Mouse (Mus musculus) embryonic facial prominence, embryonic 12.5 days (tissue): Measurements from ENCODE around the gene Hist1h2af. TPM values are rescaled to one million over a fixed set of nuclear protein-coding genes. Genes with fewer than 3 reads are reported as not detected.

ENCODE experiments used
- ATAC-seq: fragments of 200-750 bp; cut with Nextera tagmentation; 2 replicates; pipeline ENCODE4 v1.8.0; 2017; ENCODE audit not compliant: insufficient number of reproducible peaks, insufficient read depth, low FRiP score, low TSS enrichment
- H3K27ac ChIP-seq: fragments of 300-500 bp; sonication (generic); 2 replicates; pipeline ENCODE4 v1.5.1; 2016; ENCODE audit warnings: mild to moderate bottlenecking
- H3K27me3 ChIP-seq: fragments of 300-500 bp; sonication (generic); 2 replicates; pipeline ENCODE4 v1.6.1; 2016; ENCODE audit warnings: mild to moderate bottlenecking, moderate library complexity
- H3K36me3 ChIP-seq: fragments of 300-500 bp; sonication (generic); 2 replicates; pipeline ENCODE4 v1.6.1; 2016; ENCODE audit warnings: mild to moderate bottlenecking
- H3K4me1 ChIP-seq: fragments of 300-500 bp; sonication (generic); 2 replicates; pipeline ENCODE4 v1.6.1; 2016
- H3K4me2 ChIP-seq: fragments of 300-500 bp; sonication (generic); replicated peaks from 2 replicates; pipeline ENCODE4 v1.6.1; 2016; ENCODE audit warnings: mild to moderate bottlenecking, moderate library complexity
- H3K4me3 ChIP-seq: fragments of 300-500 bp; sonication (generic); 2 replicates; pipeline ENCODE4 v1.5.1; 2016; ENCODE audit warnings: mild to moderate bottlenecking
- H3K9ac ChIP-seq: fragments of 300-500 bp; sonication (generic); 2 replicates; pipeline ENCODE4 v1.6.1; 2016; ENCODE audit warnings: mild to moderate bottlenecking, moderate library complexity
- H3K9me3 ChIP-seq: fragments of 300-500 bp; sonication (generic); 2 replicates; pipeline ENCODE4 v1.6.1; 2016; ENCODE audit warnings: mild to moderate bottlenecking, moderate library complexity
- WGBS: fragments of 180-500 bp; shearing (Covaris S2); methylation state at CpG from one replicate; pipeline ENCODE4 v1.1.7; 2016; 5-methylcytosine and 5-hydroxymethylcytosine counted together
- polyA plus RNA-seq: library from polyadenylated mRNA; unstranded; fragments of >200 nt; fragmentation: Nextera tagmentation; extraction: Ambion mirVana; gene quantifications from 2 replicates; pipeline ENCODE4 v1.2.1, GENCODE M21; 2016

Gene Hist1h2af
- polyA plus RNA-seq, 1 experiment from 2014 or later, result 10.7 TPM

DNA sequence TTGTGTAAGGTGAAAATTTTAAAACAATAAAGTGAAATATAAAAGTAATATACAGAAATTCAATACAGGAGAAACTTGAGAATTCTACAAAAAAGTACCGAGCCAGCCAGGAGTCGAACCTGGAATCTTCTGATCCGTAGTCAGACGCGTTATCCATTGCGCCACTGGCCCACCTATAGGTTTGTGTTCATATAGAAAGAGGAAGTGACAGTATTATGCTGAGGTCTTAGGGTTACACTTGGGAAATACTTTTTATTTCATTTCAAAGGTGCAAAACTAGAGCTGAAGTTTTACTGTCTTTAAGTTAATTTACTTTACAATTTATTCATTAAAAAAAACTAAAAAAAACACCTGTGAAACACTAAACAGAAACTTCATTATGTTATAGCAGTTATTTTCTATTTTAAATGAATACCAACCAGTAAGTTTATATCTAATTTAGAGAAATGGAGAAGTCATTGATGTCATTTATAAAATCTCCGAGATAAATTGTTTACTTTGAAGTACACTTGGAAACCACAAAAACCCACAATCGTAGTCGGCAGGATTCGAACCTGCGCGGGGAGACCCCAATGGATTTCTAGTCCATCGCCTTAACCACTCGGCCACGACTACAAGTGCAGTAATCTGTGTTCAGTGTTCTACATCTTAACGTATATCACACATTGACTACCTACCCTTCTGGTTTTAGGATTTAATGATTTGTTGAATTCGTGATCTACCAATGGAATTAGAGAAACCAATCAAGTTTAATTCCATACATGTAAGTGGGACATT lies 33.1 kb upstream of the Hist1h2af start:
- H3K4me1 ChIP-seq, result peaks cover 12% of the 10 kb centered on the region
- no peak overlapping the region for H3K27ac ChIP-seq
- no peak overlapping the region for H3K9ac ChIP-seq
- H3K4me3 ChIP-seq, result 0 out of 2 replicates have a peak overlapping the region, but pooled peaks have one; percentile 15
- no peak for ATAC-seq
- no peaks in the 10 kb centered on the region for H3K27me3 ChIP-seq
- no peaks in the 10 kb centered on the region for H3K36me3 ChIP-seq
- 1% methylated on average over 17 of the region's 17 CpGs for WGBS
- peak overlapping the region; percentile 41 for H3K4me2 ChIP-seq
- no peaks in the 10 kb centered on the region for H3K9me3 ChIP-seq

DNA sequence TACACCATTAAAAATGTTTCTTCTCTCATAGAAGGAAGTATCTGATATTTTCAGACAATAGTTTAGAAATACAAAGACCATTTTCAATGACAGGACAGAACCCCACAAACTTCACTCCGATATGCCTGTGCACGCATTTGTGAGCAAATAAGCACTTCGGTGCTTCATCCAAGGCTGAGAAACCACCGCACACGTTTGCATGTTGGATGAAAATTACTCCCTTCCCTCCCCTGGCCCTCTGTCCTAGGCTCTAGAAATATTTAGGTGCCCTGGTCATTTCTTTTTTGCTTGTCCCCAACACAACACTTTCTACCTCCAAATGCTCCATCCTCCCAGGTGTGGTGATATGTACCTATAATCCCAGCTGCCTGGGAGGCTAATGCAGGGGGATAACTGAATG lies 32.2 kb upstream of the Hist1h2af start:
- 21% methylated on average over 5 of the region's 5 CpGs for WGBS
- Histone ChIP-seq H3K27ac (no peak overlapping the region), H3K4me3 (no peak overlapping the region), H3K36me3 (no peaks in the 10 kb centered on the region), H3K9ac (no peak overlapping the region), H3K9me3 (no peaks in the 10 kb centered on the region), H3K4me1 (peaks cover 16% of the 10 kb centered on the region), H3K4me2 (peak overlapping the region; percentile 41), H3K27me3 (no peaks in the 10 kb centered on the region)
- ATAC-seq, result no peak

DNA sequence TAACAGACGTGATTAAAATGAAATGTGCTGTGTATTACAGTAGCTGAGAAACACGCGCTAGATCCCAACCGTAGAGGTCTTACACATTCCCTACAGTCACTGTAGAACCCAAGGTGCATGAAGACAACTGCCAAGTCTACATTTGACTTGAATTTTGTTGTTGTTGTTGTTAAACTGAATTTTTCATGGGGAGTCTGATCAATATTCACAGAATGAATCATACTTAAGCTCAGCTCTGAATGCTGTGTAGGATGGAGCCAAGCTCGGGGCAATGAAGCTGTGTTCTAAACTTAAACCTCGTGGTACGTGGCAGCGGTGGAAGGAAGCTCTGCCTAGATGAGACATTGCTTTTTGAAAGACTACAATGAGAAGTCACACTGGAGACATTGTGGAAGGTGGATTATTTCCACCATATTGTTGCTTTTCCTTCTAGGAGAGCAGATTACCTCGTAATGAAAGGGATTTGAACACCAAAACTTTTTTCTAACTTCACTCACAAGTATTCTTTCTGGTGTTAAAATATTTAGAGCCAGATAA lies 31.6 kb upstream of the Hist1h2af start:
- Histone ChIP-seq H3K4me3 (no peak overlapping the region), H3K27me3 (no peaks in the 10 kb centered on the region), H3K4me1 (peaks cover 16% of the 10 kb centered on the region), H3K4me2 (peak overlapping the region; percentile 41), H3K36me3 (no peaks in the 10 kb centered on the region), H3K27ac (no peak overlapping the region), H3K9ac (no peak overlapping the region), H3K9me3 (no peaks in the 10 kb centered on the region)
- WGBS, result 35% methylated on average over 9 of the region's 9 CpGs
- no peak for ATAC-seq

DNA sequence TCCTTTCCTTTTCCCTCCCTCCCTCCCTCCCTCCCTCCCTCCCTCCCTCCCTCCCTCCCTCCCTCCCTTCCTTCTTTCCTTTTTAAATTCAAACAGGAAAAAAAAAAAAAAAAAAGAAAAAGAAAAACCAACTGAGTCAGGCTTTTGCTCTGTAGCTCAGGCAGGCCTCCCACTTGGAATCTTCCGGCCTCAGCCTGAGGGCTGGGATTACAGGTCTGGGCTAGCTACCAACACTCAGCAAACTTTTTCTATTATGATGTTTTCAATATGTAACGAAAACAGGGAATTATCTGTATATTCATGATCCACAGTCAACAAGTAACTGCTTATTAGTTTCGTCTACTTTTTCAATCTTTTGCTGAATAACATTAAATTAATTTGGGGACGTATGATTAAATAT lies 30.8 kb upstream of the Hist1h2af start:
- no peaks in the 10 kb centered on the region for H3K27me3 ChIP-seq
- H3K36me3 ChIP-seq, result no peaks in the 10 kb centered on the region
- no peak overlapping the region for H3K9ac ChIP-seq
- peaks cover 16% of the 10 kb centered on the region for H3K4me1 ChIP-seq
- H3K27ac ChIP-seq, result no peak overlapping the region
- WGBS, result 31% methylated on average over 4 of the region's 4 CpGs
- H3K9me3 ChIP-seq, result no peaks in the 10 kb centered on the region
- no peak overlapping the region for H3K4me3 ChIP-seq
- H3K4me2 ChIP-seq, result no peak overlapping the region
- no peak for ATAC-seq

DNA sequence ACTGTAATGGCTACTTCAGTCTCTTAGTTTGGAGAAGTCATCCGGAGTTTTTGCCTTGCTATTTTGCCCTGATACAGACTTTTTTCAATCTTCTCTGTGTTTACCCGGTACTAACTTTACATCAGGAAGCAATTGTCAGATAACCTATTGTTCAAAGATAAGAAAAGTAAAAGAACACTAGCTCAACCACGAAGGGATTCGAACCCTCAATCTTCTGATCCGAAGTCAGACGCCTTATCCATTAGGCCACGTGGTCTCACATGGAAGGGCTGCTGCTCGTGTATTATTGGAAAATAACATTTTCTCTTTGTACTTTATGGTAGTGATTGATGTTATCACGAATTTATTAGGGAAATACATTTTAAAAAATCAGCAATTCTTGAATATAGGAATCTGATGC lies 29.9 kb upstream of the Hist1h2af start:
- Histone ChIP-seq H3K9ac (no peak overlapping the region), H3K9me3 (no peaks in the 10 kb centered on the region), H3K4me1 (peaks cover 14% of the 10 kb centered on the region), H3K4me3 (no peak overlapping the region), H3K36me3 (no peaks in the 10 kb centered on the region), H3K27ac (no peak overlapping the region), H3K27me3 (no peaks in the 10 kb centered on the region), H3K4me2 (peak overlapping the region; percentile 15; the same call in 1 of the 2 replicates)
- 2% methylated on average over 9 of the region's 9 CpGs for WGBS
- no peak for ATAC-seq

- H3K27ac ChIP-seq, result peak overlapping the region; percentile 55; the same call in 1 of the 2 replicates
- WGBS, result 2% methylated on average over 14 of the region's 14 CpGs
- H3K9me3 ChIP-seq, result no peaks in the 10 kb centered on the region
- H3K27me3 ChIP-seq, result no peaks in the 10 kb centered on the region
- H3K4me2 ChIP-seq, result peak overlapping the region; percentile 55
- peaks cover 14% of the 10 kb centered on the region; the same call in 1 of the 2 replicates for H3K4me1 ChIP-seq
- no peaks in the 10 kb centered on the region for H3K36me3 ChIP-seq
- peak overlapping the region; percentile 29 for H3K4me3 ChIP-seq
- peak overlapping the region; percentile 25; the same call in 1 of the 2 replicates for H3K9ac ChIP-seq
- no peak for ATAC-seq
These were observed 27.9 kb upstream of the Hist1h2af start for GRCm38 (mm10) chr13:23505662-23506345.

DNA sequence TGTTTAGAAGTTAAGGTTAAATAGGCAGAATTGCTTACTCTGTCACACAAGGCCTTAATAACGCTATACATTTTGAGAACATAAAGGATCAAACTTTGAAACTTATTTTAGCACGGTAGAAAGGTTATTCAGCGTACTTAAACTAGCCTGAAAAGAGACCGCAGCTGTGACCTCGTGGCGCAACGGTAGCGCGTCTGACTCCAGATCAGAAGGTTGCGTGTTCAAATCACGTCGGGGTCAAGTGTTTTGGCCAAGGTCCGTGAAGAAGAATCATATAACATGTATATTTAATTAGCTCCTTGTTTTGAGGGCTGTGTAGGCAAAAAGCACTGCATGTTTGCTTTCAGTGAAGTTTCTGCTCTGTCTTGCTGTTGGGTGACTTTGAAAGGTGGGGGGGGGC lies 27.4 kb upstream of the Hist1h2af start:
- Histone ChIP-seq H3K27ac (peak overlapping the region; percentile 55; the same call in 1 of the 2 replicates), H3K36me3 (no peaks in the 10 kb centered on the region), H3K4me1 (peaks cover 14% of the 10 kb centered on the region; the same call in 1 of the 2 replicates), H3K27me3 (no peaks in the 10 kb centered on the region), H3K4me2 (peak overlapping the region; percentile 55), H3K4me3 (peak overlapping the region; percentile 29), H3K9me3 (no peaks in the 10 kb centered on the region), H3K9ac (no peak overlapping the region)
- WGBS, result 5% methylated on average over 13 of the region's 13 CpGs
- ATAC-seq, result no peak

GRCm38 (mm10) chr13:23506819-23507515 lies 26.7 kb upstream of the Hist1h2af start:
- H3K4me1 ChIP-seq, result peaks cover 14% of the 10 kb centered on the region; the same call in 1 of the 2 replicates
- H3K9me3 ChIP-seq, result no peaks in the 10 kb centered on the region
- no peak overlapping the region for H3K27ac ChIP-seq
- WGBS, result 14% methylated on average over 14 of the region's 14 CpGs
- no peak overlapping the region for H3K9ac ChIP-seq
- H3K4me2 ChIP-seq, result peak overlapping the region; percentile 55; the same call in 1 of the 2 replicates
- peak overlapping the region; percentile 29; the same call in 1 of the 2 replicates for H3K4me3 ChIP-seq
- no peaks in the 10 kb centered on the region for H3K27me3 ChIP-seq
- H3K36me3 ChIP-seq, result no peaks in the 10 kb centered on the region
- ATAC-seq, result no peak

DNA sequence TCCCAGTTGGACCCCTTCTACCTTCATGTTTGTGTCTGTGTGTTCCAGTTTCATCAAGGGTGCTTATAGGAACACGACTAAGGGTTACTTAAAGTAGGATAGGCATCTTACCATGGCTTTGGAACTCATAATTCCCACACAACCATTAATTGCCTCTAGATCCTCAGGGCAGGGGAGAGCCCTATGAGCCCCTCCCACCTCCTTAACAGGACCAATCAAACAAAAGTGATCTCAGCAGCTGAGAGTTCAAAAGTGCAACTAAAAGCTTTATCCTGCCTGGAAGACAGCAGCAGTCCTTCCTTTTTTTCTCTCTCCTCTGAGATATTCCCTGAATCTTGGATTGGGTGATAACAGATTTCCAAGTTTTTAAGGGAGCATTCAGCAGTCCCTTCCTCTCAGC lies 23.6 kb upstream of the Hist1h2af start:
- no peak for ATAC-seq
- peaks cover 11% of the 10 kb centered on the region; the same call in 1 of the 2 replicates for H3K4me1 ChIP-seq
- no peak overlapping the region for H3K4me2 ChIP-seq
- H3K36me3 ChIP-seq, result no peaks in the 10 kb centered on the region
- H3K27me3 ChIP-seq, result no peaks in the 10 kb centered on the region
- H3K4me3 ChIP-seq, result no peak overlapping the region
- no peak overlapping the region for H3K27ac ChIP-seq
- no peak overlapping the region for H3K9ac ChIP-seq
- H3K9me3 ChIP-seq, result no peaks in the 10 kb centered on the region
- WGBS, result 32% methylated on average over 1 of the region's 1 CpGs

- WGBS, result 91% methylated on average over 1 of the region's 1 CpGs
- Histone ChIP-seq H3K4me2 (no peak overlapping the region), H3K27me3 (no peaks in the 10 kb centered on the region), H3K4me1 (0 out of 2 replicates have a peak, but pooled peaks cover 3% of the 10 kb centered on the region), H3K4me3 (no peak overlapping the region), H3K27ac (no peak overlapping the region), H3K36me3 (no peaks in the 10 kb centered on the region), H3K9ac (no peak overlapping the region), H3K9me3 (no peaks in the 10 kb centered on the region)
- ATAC-seq, result no peak
These were observed 20.2 kb upstream of the Hist1h2af start for GRCm38 (mm10) chr13:23513517-23513916.

DNA sequence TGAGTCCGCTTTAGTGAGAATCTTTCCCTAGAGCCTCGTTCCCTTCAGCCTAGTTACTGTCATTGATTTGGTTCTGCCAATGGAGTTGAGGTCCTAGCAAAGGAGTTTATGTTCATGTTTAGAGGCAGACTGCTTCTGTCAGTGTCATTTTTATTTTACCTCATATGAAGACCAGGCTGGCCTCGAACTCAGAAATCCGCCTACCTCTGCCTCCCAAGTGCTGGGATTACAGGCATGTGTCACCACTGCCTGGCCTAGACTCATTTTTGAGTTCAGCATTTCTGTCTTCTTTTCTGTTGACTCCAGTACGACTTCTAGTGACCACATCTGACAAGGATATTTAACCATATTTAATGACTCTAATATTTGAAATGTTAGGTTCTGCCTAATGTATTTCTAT lies 18.4 kb upstream of the Hist1h2af start:
- 72% methylated on average over 5 of the region's 5 CpGs for WGBS
- no peaks in the 10 kb centered on the region for H3K27me3 ChIP-seq
- no peak overlapping the region for H3K9ac ChIP-seq
- no peaks in the 10 kb centered on the region for H3K36me3 ChIP-seq
- H3K4me2 ChIP-seq, result no peak overlapping the region
- H3K4me3 ChIP-seq, result no peak overlapping the region
- ATAC-seq, result no peak
- H3K27ac ChIP-seq, result no peak overlapping the region
- H3K4me1 ChIP-seq, result 0 out of 2 replicates have a peak, but pooled peaks cover 3% of the 10 kb centered on the region
- no peaks in the 10 kb centered on the region for H3K9me3 ChIP-seq
